Mouse (Mus musculus): ENCODE results near the gene Arhgef18. TPM values are rescaled to one million over a fixed set of nuclear protein-coding genes. Genes with fewer than 3 reads are reported as not detected.

Gene Arhgef18
- 4.2 and 6.0 TPM in 2 replicates for polyA plus RNA-seq (2015; fragmentation: Nextera tagmentation; extraction: Ambion mirVana)

DNA sequence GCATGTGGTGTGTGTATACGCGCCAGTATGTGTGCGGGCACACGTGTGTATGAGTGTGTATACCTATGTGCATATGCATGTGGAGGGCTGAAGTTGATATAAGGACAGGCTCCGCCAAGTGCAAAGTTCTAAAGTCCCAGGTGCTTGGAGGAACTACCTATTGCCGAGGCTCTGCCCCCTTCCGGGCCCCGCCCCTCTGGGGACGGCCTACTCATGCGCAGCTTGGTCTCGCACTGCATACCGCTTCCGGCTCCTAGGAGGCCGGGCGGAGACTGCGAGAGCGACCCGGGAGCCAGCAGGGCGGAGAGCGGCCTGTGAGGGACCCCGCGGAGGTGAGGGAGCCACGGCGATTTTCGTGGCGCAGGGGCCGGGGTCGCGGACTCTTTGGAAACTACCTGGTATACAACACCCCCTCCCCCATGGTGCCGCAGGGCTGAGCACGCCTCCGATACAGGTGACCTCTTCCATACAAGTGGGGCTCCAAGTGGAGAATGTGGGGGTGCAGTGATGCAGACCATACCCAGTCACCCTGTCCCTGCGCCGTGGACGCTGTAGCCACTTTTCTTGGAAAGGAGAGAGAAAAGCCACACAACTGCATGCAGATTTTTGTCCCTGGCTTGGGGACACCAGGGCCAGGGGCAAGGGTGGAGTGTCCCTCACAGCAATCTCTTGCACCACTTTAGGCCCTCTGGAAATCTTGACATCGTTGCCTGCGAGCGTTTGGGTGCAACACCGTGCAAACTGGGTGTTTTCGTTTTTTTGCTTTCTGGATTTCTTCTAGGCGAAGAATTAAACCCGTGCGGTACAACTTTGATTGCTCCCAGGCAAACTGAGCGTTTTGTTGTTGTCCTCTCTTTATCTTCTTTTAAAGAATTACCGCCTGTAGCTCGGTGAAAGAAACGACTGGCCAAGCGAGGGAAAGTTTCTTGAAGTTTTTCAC is at the start of gene Arhgef18:
Gene Arhgef18, plus strand, starts transcription at position 236 of the 940 bp plus-strand sequence.

DNA sequence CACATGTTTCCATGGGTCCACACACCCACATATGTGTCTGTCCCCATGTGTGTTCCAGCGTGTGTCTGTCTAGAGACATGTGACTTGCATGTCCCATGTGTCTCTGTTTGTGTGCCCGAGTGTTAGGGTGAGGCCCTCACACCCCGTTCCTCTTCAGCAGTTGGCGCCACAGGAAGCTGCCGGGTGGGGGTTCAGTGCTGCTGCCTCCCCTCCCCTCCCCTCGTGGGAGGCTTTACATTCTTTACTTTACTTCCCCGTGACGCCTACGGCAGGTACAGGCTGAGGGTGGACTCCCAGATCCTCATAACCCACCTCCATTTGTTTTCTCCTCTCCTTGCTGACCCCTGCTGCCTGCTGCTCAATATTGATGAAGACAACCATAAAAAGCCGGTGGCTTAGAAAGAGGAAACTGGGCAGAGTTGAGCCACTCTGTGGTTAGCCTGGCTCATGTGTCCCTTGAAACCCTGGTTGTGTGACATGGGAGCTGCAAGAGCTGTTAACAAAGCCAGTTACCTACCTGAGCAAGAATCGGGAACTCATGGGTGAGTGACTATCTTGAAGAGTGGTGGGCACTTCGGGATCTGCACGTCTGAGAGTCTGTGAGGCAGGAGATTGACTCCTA is 39.5 kb upstream of the Arhgef18 start, which contains the start of gene A430078G23Rik:
Gene A430078G23Rik, plus strand, starts transcription at position 227 of the 622 bp plus-strand sequence.

DNA sequence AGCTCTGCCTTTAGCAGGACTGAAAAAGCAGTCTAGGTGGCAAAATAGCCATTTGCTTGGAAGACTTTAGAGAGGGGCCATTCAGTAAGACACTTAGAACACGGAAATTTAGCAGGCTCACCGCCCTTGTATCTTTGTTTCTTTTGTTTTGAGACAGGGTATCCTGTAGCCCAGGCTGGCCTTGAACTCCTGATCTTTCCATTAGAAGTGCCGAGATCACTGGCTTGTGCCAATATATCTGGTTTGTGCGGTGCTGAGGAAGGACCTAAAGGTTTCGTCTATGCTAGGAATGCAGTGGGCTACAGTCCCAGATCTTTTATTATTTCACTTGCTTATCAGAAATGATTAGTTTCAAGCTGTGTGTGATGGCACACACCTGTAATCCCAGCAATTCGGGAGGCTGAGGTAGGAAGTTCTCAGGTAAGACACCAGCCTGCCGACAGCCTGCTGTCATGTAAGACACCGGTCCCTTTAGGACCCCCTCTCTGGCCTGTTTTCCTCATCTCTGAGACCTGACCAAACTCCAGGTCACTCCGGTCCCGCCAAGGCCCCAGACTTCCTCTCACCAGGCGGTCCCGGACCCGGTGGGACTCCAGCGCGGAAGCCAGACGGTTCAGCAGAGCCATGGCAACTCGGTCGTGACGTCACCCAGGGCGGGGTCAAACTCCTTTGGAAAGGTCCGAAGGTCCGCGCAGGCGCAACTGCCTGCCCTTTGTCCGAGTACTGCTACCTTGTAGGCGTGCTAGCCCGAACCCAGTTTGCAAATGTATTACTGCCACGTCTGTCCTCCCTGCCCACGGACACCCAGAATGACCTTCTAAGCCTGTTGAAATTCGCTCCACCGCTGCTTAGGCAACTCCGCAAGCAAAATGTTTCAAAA is 74.4 kb downstream of the Arhgef18 start, which contains the start of gene Pex11g:
Gene Pex11g, minus strand, starts transcription at position 675 of the 880 bp plus-strand sequence.

DNA sequence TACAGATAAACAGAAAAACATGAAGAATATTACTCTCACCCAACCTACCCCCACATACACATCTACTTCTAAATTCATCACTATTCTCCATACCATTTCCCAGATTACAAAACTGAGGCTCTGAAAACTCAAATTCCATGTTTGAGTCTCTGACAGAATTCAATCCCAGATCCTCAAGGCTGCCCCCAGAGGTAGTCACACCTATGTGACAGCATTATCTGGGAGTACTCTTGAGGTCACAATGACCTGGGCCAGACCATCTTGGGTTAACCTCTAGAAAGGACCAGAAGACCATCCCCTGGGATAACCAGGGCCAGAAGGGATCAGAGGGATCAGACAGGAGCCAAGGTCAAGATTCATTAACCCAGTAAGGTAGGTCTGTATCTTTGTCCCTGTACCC is 77.8 kb downstream of the Arhgef18 start, which contains the start of gene Tex45:
Gene Tex45, plus strand, starts transcription at position 301 of the 400 bp plus-strand sequence.

DNA sequence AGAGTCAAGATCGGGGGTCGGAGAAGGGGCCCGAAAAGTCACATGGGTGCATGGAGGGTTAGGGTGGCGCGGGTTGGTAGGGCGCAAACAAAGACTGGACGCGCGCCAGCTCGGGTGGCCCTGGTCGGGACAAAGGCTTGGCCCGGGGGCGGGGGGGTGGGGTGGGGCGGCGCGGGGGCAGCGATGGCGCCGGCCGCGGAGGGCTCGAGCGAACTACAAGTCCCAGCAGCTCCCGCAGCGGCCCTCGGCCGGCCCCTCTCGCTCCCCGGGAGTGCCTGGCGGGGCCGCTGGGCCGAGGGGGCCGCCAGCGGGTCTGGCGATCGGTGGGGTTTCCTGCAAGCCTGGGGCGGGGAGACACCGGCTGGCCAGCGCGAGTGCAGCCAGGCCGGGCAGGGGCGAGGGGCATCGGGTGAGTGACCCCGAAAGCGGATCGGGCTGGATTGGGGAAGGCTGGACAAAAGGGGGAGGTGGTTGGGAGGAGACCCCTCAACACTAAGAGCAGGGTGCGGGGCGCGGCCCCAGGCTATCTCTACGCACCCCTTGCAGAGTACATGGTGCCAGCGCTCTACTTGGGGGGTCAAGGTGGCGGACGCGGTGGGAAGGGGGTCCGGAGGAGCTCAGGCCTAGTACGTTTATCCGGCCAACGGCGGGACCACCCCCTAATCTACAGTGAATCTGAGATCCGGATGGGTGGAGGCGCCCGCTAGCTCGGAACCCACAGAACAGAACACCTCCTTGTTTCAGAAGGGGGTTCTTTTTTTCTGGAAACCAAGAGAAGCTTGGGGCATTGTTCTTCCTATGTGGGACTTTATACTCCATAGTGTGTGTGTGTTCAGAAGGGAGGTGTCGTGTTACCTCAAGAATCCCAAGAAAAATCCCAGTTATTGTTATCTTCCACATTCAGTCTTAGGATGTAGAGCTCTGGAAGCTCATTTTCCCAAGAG is 100.4 kb downstream of the Arhgef18 start, which contains the start of gene Zfp358:
Gene Zfp358, plus strand, starts transcription at position 238 of the 944 bp plus-strand sequence.

DNA sequence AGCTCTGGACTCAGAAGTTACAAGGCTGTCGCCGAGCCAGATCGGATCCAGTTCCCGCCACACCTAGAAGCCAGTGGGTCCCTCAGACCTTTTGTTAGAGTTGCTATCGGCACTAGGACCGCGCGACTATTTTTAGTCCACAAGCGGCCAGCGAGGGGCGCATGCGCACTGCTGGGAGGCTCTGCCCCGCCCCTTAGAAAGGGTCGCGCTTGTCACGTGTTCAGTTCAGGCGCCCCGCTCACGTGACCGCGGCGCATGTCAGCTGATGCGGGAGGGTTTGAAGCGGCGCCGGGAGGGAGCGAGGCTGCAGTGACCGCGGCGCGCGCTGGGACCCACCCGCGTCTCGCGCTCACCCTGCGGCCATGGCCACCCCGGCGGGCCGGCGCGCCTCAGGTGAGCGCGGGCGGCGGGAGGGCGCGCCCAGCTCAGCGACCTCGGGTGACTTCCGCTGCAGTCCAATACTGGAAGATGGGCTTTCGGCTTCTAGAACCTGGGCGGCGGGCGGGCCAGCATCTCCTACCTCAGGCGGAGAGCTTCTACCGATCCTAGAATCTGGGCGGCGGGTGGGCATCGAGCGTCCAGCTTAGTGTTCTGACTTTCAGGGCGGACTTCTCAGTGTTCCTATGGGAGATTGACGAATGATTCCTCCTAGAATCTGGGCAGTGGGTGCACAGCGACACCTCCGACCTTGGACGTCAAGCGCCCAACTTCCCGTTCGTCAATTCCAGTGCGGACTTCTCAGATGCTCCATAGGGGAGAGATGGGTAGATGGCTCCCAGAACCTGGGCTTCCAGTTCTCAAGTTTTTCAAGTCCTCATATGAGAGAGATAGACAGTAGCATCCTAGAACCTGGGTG is 107.7 kb downstream of the Arhgef18 start, which contains the start of gene Mcoln1:
Gene Mcoln1, plus strand, starts transcription at position 223 of the 856 bp plus-strand sequence.

Other genes with a start within 250 kb of the Arhgef18 start
- gene Insr, start 113.4 kb upstream of the Arhgef18 start, polyA plus RNA-seq (2015; fragmentation: Nextera tagmentation; extraction: Ambion mirVana) = 34.1 and 62.0 TPM in 2 replicates
- 0.12 TPM in 1 of 2 replicates, not detected in the other for gene A430078G23Rik, start 39.6 kb upstream of the Arhgef18 start, polyA plus RNA-seq (2015; fragmentation: Nextera tagmentation; extraction: Ambion mirVana)
- gene Pex11g, start 74.7 kb downstream of the Arhgef18 start, polyA plus RNA-seq (2015; fragmentation: Nextera tagmentation; extraction: Ambion mirVana) = 5.8 and 11.0 TPM in 2 replicates
- 0.14 TPM in 1 of 2 replicates, not detected in the other for gene Tex45, start 77.9 kb downstream of the Arhgef18 start, polyA plus RNA-seq (2015; fragmentation: Nextera tagmentation; extraction: Ambion mirVana)
- 28.0 and 29.2 TPM in 2 replicates for gene Zfp358, start 100.1 kb downstream of the Arhgef18 start, polyA plus RNA-seq (2015; fragmentation: Nextera tagmentation; extraction: Ambion mirVana)
- gene Mcoln1, start 107.5 kb downstream of the Arhgef18 start, polyA plus RNA-seq (2015; fragmentation: Nextera tagmentation; extraction: Ambion mirVana) = 42.7 and 55.1 TPM in 2 replicates
- 18.1 and 21.1 TPM in 2 replicates for gene Pnpla6, start 122.4 kb downstream of the Arhgef18 start, polyA plus RNA-seq (2015; fragmentation: Nextera tagmentation; extraction: Ambion mirVana)
- 0.68 and 1.5 TPM in 2 replicates for gene C330021F23Rik, start 175.0 kb downstream of the Arhgef18 start, polyA plus RNA-seq (2015; fragmentation: Nextera tagmentation; extraction: Ambion mirVana)
- gene Camsap3, start 194.3 kb downstream of the Arhgef18 start, polyA plus RNA-seq (2015; fragmentation: Nextera tagmentation; extraction: Ambion mirVana) = 2.9 and 8.1 TPM in 2 replicates
- 26.3 and 31.5 TPM in 2 replicates for gene Xab2, start 228.3 kb downstream of the Arhgef18 start, polyA plus RNA-seq (2015; fragmentation: Nextera tagmentation; extraction: Ambion mirVana)
- gene Pet100, start 228.5 kb downstream of the Arhgef18 start, polyA plus RNA-seq (2015; fragmentation: Nextera tagmentation; extraction: Ambion mirVana) = 267 and 643 TPM in 2 replicates
- gene Pcp2, start 232.5 kb downstream of the Arhgef18 start, polyA plus RNA-seq (2015; fragmentation: Nextera tagmentation; extraction: Ambion mirVana) = 0.17 TPM in 1 of 2 replicates, not detected in the other
- gene Stxbp2, start 237.9 kb downstream of the Arhgef18 start, polyA plus RNA-seq (2015; fragmentation: Nextera tagmentation; extraction: Ambion mirVana) = 40.3 and 82.1 TPM in 2 replicates